Mouse (Mus musculus): ENCODE results near the gene Dlgap1.
"Not testable (repeated sequence)": the region's sequence is repeated elsewhere in the genome, so short reads cannot be mapped to it uniquely, and the experiment has no call there.

Gene Dlgap1

DNA sequence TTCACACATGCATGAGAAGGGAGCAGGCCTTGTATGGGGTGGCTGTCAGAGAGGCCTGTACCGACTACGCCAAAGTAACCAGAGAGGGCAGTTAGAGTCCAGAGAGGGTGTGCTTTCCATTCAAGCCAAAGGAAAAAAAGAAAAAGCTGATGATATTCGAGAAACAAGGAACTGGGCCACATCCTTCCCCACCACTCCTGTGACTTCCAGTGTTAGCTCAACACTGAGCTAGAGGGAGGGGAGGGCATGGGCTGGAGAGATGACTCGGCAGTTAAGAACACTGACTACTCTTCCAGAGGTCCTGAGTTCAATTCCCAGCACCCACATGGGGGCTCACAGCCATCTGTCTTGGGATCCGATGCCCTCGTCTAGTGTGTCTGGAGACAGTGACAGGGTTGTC, 860.3 kb downstream of the Dlgap1 start:
- H3K9me3 ChIP-seq (ENCODE audit: low read length): no peaks in the 10 kb centered on the region
- TF ChIP-seq CTCF (conservative IDR thresholded peaks at IDR 0.05; ENCODE audit: low read length) (no peak), NANOG (IDR thresholded peaks at IDR 0.05; ENCODE audit: borderline replicate concordance, low read length) (no peak), POU5F1 (IDR thresholded peaks at IDR 0.05; ENCODE audit: borderline replicate concordance, low read length) (no peak)
- H3K36me3 ChIP-seq (ENCODE audit: insufficient read depth, low read length): peaks cover 23% of the 10 kb centered on the region
- H3K4me3 ChIP-seq (replicated peaks; ENCODE audit: low read length): peak overlapping the region; percentile 57
- H3K4me1 ChIP-seq (replicated peaks; ENCODE audit: low read depth, low read length): peaks cover 69% of the 10 kb centered on the region
- no peaks in the 10 kb centered on the region for H3K27me3 ChIP-seq (ENCODE audit: insufficient read depth, low read length)

- H3K4me1 ChIP-seq (replicated peaks; ENCODE audit: low read depth, low read length): peaks cover 69% of the 10 kb centered on the region
- H3K9me3 ChIP-seq (ENCODE audit: low read length): no peaks in the 10 kb centered on the region
- no peak for TF ChIP-seq NANOG (IDR thresholded peaks at IDR 0.05; ENCODE audit: borderline replicate concordance, low read length)
- no peak for TF ChIP-seq CTCF (conservative IDR thresholded peaks at IDR 0.05; ENCODE audit: low read length)
- peak overlapping the region; percentile 76 for H3K4me3 ChIP-seq (replicated peaks; ENCODE audit: low read length)
- no peaks in the 10 kb centered on the region for H3K27me3 ChIP-seq (ENCODE audit: insufficient read depth, low read length)
- peaks cover 23% of the 10 kb centered on the region for H3K36me3 ChIP-seq (ENCODE audit: insufficient read depth, low read length)
Measured at GRCm38 (mm10) chr17:70829943-70830715, 861.3 kb downstream of the Dlgap1 start.

- no peak for TF ChIP-seq POU5F1 (IDR thresholded peaks at IDR 0.05; ENCODE audit: borderline replicate concordance, low read length)
- TF ChIP-seq CTCF (conservative IDR thresholded peaks at IDR 0.05; ENCODE audit: low read length): no peak
- peaks cover 26% of the 10 kb centered on the region for H3K36me3 ChIP-seq (ENCODE audit: insufficient read depth, low read length)
- H3K9me3 ChIP-seq (ENCODE audit: low read length): no peaks in the 10 kb centered on the region
- H3K27me3 ChIP-seq (ENCODE audit: insufficient read depth, low read length): no peaks in the 10 kb centered on the region
- peaks cover 70% of the 10 kb centered on the region for H3K4me1 ChIP-seq (replicated peaks; ENCODE audit: low read depth, low read length)
- H3K4me3 ChIP-seq (replicated peaks; ENCODE audit: low read length): 0 out of 2 replicates have a peak overlapping the region, but pooled peaks have one; percentile 76
Measured at GRCm38 (mm10) chr17:70831591-70831990, 862.7 kb downstream of the Dlgap1 start.

DNA sequence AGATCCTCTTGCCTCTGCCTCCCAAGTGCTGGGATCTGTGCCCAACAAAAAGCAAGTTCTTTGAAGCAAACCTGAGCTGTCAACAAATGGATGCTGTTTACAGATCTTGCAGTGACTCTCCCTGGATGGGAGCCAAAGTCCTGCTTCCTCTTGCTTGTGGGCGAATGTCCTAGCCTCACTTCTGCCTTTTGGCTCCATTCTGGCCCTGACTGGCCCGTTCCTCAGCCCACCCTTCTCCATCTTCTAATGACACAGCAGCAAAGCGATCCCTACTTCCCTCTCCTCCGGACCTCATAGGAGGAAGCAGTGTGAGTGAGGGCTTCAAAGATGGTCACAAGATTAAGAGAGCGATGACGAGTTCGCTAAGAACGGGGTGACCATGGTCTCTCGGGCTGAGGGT, 863.7 kb downstream of the Dlgap1 start:
- peak overlapping the region; percentile 83 for H3K4me3 ChIP-seq (replicated peaks; ENCODE audit: low read length)
- no peaks in the 10 kb centered on the region for H3K9me3 ChIP-seq (ENCODE audit: low read length)
- no peak for TF ChIP-seq NANOG (IDR thresholded peaks at IDR 0.05; ENCODE audit: borderline replicate concordance, low read length)
- TF ChIP-seq POU5F1 (IDR thresholded peaks at IDR 0.05; ENCODE audit: borderline replicate concordance, low read length): no peak
- TF ChIP-seq CTCF (conservative IDR thresholded peaks at IDR 0.05; ENCODE audit: low read length): no peak
- H3K27me3 ChIP-seq (ENCODE audit: insufficient read depth, low read length): no peaks in the 10 kb centered on the region
- peaks cover 32% of the 10 kb centered on the region for H3K36me3 ChIP-seq (ENCODE audit: insufficient read depth, low read length)
- peaks cover 69% of the 10 kb centered on the region for H3K4me1 ChIP-seq (replicated peaks; ENCODE audit: low read depth, low read length)

DNA sequence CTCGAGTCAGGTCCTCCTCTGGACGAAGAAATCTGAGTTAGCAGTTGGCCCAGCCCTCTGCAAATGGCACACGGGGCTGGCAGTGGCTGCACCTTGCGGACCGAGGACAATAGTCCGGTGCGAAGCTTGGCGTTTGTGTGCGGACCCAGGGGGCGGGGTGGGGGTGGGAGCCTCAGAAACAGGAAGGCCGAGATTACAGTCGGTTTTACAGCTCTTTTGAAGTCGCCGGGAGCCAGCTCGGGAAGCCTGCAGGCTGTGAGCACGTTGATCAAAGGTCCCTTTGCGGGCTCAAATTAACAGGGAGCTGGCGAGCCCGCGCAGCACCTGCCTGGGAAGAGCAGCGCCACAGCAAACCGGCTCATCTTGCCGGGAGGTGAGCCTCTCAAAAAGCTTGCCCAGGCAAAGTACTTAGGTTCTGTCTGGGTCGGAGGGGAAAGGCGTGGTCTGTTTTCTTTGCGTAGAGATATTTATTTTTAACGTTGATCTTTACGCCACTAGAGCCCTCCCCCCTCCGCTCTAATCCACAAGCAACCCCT, 865.6 kb downstream of the Dlgap1 start:
- H3K9me3 ChIP-seq (ENCODE audit: low read length): no peaks in the 10 kb centered on the region
- no peaks in the 10 kb centered on the region for H3K27me3 ChIP-seq (ENCODE audit: insufficient read depth, low read length)
- H3K36me3 ChIP-seq (ENCODE audit: insufficient read depth, low read length): peaks cover 47% of the 10 kb centered on the region
- no peak for TF ChIP-seq CTCF (conservative IDR thresholded peaks at IDR 0.05; ENCODE audit: low read length)
- TF ChIP-seq POU5F1 (IDR thresholded peaks at IDR 0.05; ENCODE audit: borderline replicate concordance, low read length): no peak
- TF ChIP-seq NANOG (IDR thresholded peaks at IDR 0.05; ENCODE audit: borderline replicate concordance, low read length): no peak
- H3K4me1 ChIP-seq (replicated peaks; ENCODE audit: low read depth, low read length): peaks cover 80% of the 10 kb centered on the region
- peak overlapping the region; percentile 83 for H3K4me3 ChIP-seq (replicated peaks; ENCODE audit: low read length)

GRCm38 (mm10) chr17:70835071-70835790, 866.4 kb downstream of the Dlgap1 start:
- no peaks in the 10 kb centered on the region for H3K27me3 ChIP-seq (ENCODE audit: insufficient read depth, low read length)
- peaks cover 83% of the 10 kb centered on the region for H3K4me1 ChIP-seq (replicated peaks; ENCODE audit: low read depth, low read length)
- H3K4me3 ChIP-seq (replicated peaks; ENCODE audit: low read length): peak overlapping the region; percentile 83
- H3K36me3 ChIP-seq (ENCODE audit: insufficient read depth, low read length): peaks cover 54% of the 10 kb centered on the region
- TF ChIP-seq CTCF (conservative IDR thresholded peaks at IDR 0.05; ENCODE audit: low read length): no peak
- TF ChIP-seq NANOG (IDR thresholded peaks at IDR 0.05; ENCODE audit: borderline replicate concordance, low read length): no peak
- TF ChIP-seq POU5F1 (IDR thresholded peaks at IDR 0.05; ENCODE audit: borderline replicate concordance, low read length): no peak
- H3K9me3 ChIP-seq (ENCODE audit: low read length): no peaks in the 10 kb centered on the region

DNA sequence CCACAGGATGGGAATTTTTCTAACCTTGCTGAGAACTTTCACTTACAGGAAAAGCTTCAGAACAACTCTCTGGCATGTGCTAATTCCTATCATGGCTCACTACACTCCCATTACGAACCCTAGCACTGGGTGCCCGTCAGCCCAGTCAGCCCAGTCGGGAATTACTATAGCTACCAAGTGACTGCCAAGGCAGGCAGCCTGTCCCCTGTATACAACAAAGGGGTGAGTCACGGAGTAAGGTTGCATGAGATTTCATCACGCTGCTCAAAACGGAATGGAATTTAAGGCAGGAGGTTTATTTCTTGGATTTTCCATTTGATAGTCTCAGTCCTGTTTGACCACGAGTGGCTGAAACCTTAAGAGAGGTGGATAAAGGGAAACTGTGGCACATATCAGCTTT, 867.9 kb downstream of the Dlgap1 start:
- Histone ChIP-seq H3K36me3 (ENCODE audit: insufficient read depth, low read length) (peaks cover 61% of the 10 kb centered on the region), H3K9me3 (ENCODE audit: low read length) (no peaks in the 10 kb centered on the region), H3K4me1 (replicated peaks; ENCODE audit: low read depth, low read length) (peaks cover 80% of the 10 kb centered on the region), H3K4me3 (replicated peaks; ENCODE audit: low read length) (peak overlapping the region; percentile 83), H3K27me3 (ENCODE audit: insufficient read depth, low read length) (no peaks in the 10 kb centered on the region)
- TF ChIP-seq CTCF (conservative IDR thresholded peaks at IDR 0.05; ENCODE audit: low read length) (no peak), NANOG (IDR thresholded peaks at IDR 0.05; ENCODE audit: borderline replicate concordance, low read length) (no peak), POU5F1 (IDR thresholded peaks at IDR 0.05; ENCODE audit: borderline replicate concordance, low read length) (no peak)

- Histone ChIP-seq H3K36me3 (ENCODE audit: insufficient read depth, low read length) (peaks cover 60% of the 10 kb centered on the region), H3K4me1 (replicated peaks; ENCODE audit: low read depth, low read length) (peaks cover 79% of the 10 kb centered on the region)
- H3K27me3 ChIP-seq (ENCODE audit: insufficient read depth, low read length); H3K4me3 ChIP-seq (replicated peaks; ENCODE audit: low read length); H3K9me3 ChIP-seq (ENCODE audit: low read length): not testable (repeated sequence)
Measured at GRCm38 (mm10) chr17:70837474-70837873, 868.6 kb downstream of the Dlgap1 start.
